In the genomic region with DNA sequence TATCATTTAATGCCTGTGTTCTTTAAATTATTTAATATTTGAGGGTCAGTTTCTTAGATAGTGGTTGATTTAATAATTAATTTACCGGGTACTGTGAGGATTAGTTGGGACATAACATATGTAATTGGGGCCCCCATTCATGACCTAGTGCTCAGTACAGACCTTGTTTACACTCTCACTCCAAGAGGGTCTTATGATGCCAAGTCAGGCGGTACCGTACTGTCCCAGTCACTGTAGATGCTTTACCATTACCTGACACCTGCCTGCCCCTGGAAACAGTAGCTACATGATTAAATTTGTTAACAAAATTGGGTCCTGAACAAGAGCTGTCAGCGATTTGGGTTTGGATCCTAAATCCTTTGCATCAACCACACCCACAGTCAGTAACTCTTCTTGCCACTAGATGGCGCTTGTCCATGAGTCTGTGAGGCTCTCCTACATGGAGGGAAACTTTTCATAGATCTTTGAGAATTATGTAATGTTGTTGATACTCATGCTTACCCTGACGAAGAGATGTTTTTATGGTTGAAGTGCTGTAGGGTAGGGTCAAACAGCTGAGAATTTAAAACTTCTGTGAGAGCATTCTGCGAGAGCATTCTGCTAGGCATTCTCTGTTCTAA, we compare ENCODE assay signal across 8 mouse cellular contexts. TPM values are rescaled to one million over a fixed set of nuclear protein-coding genes. Genes with fewer than 3 reads are reported as not detected.
DNase-seq lines count a peak whose midpoint lies in the region; ATAC-seq lines count a peak whose summit lies in the region.

No protein-coding gene starts in this region.

- no peak overlapping the region for H3K4me3 ChIP-seq in heart, embryonic 11.5 days (ENCODE audit: low read depth, low read length)

- no peaks in the 10 kb centered on the region for H3K9me3 ChIP-seq in heart, embryonic 11.5 days (replicated peaks; ENCODE audit: control insufficient read depth, low read length)

- no peak overlapping the region for H3K27ac ChIP-seq in heart, embryonic 11.5 days (ENCODE audit: low read depth, low read length)

- peak; percentile 63 to 82 for DNase-seq in heart, adult 18-20 months
- DNase-seq in cerebellum, postnatal 25 days: peak; percentile 67 to 80
- DNase-seq in frontal cortex, postnatal 36 days (ENCODE audit: low spot score in 2 of 2): peak; percentile 62 to 79
- DNase-seq in left cerebral cortex, adult 11 months (ENCODE audit: low spot score): peak; percentile 55
- DNase-seq in lung, postnatal 25 days (ENCODE audit: low spot score): peak; percentile 80
- DNase-seq in right cerebral cortex, postnatal 10 days (ENCODE audit: low spot score in 2 of 2): peak; percentile 76 to 82

- H3K4me1 ChIP-seq in heart, embryonic 11.5 days (ENCODE audit: control insufficient read depth, insufficient read depth, low read length): peaks cover 8% of the 10 kb centered on the region

- WGBS in heart, embryonic 11.5 days (ENCODE audit: insufficient replicate concordance): 45% methylated on average over 7 of the region's 7 CpGs

- H3K9ac ChIP-seq in heart, embryonic 11.5 days (ENCODE audit: low read depth, low read length): no peak overlapping the region

- no peaks in the 10 kb centered on the region for H3K27me3 ChIP-seq in heart, embryonic 11.5 days (ENCODE audit: control insufficient read depth, insufficient read depth, low read length)

- no peak overlapping the region for H3K4me2 ChIP-seq in heart, embryonic 11.5 days

- no peak; the same call in 1 of the 2 replicates for ATAC-seq in heart, embryonic 11.5 days (replicated peaks; ENCODE audit: insufficient number of reproducible peaks, low FRiP score, low TSS enrichment)
- peak; percentile 88 for ATAC-seq in inflammation-experienced regulatory T-cells, adult 6 months

- H3K36me3 ChIP-seq in heart, embryonic 11.5 days (ENCODE audit: control insufficient read depth, insufficient read depth, low read length): no peaks in the 10 kb centered on the region

RNA-seq across cellular contexts. Expression of gene St7, which starts 33.2 kb away (rescaled TPM):
- total RNA-seq in heart, adult 18-20 months (2021): 10 to 100 TPM; 16.0 to 16.8 TPM
- 26.9 and 31.6 TPM in 2 replicates for polyA plus RNA-seq in heart, embryonic 11.5 days (2014; fragmentation: Nextera tagmentation; extraction: Ambion mirVana)
- polyA plus RNA-seq in inflammation-experienced regulatory T-cells, adult 6 months (2017; shearing (Covaris generic)): 1 to 10 TPM; 2.1 to 4.8 (median 3.9) TPM
